Mouse (Mus musculus): ENCODE results near the gene Ttll5.

GRCm38 (mm10) chr12:86085873-86086272 lies 261.4 kb downstream of the Ttll5 start:
- TF ChIP-seq CTCF (IDR thresholded peaks at IDR 0.05; ENCODE audit: low read depth) (no peak), EP300 (optimal IDR thresholded peaks at IDR 0.05) (no peak)

All from stomach, postnatal 0 days (tissue).